Mouse (Mus musculus) CD4-positive, CD25-positive, alpha-beta regulatory T cell, adult 2 months (primary cell): ENCODE data around the gene Unc5b.
A peak's percentile ranks its signal among the peaks of the same experiment; 100 is the strongest.

ENCODE experiments used
- DNase-seq: peaks from one replicate; pipeline ENCODE4 v3.0.0-alpha.2; 2012; ENCODE audit warnings: low read depth, low spot score

Gene Unc5b

GRCm38 (mm10) chr10:60723345-60723744 lies 108.0 kb downstream of the Unc5b start:
- DNase-seq: peak; percentile 24

- DNase-seq: no peak
Observed at GRCm38 (mm10) chr10:60721640-60722039, 109.7 kb downstream of the Unc5b start.

- DNase-seq: no peak
Observed at GRCm38 (mm10) chr10:60720461-60720860, 110.9 kb downstream of the Unc5b start.

DNA sequence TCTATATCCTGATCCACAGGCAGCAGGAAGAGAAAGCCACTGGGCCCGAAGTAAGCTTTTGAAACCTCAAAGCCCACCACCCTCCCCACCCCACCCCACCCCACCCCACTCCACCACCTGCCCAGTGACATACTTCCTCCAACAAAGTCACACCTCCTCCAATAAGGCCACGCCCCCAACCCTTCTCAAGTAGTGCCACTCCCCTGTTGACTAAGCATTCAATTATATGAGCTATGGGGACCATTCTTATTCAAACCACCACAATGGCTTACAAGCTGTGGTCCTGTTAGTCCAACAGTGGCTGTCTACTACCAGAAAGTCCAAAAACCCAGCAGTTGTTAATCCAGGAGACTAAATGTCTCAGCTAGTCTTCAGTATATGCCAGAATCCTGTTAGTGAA lies 112.9 kb downstream of the Unc5b start:
- no peak for DNase-seq

GRCm38 (mm10) chr10:60716449-60716848 lies 114.9 kb downstream of the Unc5b start:
- no peak for DNase-seq
